Mouse (Mus musculus): ENCODE results near the gene Hps5.
"Not testable (repeated sequence)": the region's sequence is repeated elsewhere in the genome, so short reads cannot be mapped to it uniquely, and the experiment has no call there.

Gene Hps5

DNA sequence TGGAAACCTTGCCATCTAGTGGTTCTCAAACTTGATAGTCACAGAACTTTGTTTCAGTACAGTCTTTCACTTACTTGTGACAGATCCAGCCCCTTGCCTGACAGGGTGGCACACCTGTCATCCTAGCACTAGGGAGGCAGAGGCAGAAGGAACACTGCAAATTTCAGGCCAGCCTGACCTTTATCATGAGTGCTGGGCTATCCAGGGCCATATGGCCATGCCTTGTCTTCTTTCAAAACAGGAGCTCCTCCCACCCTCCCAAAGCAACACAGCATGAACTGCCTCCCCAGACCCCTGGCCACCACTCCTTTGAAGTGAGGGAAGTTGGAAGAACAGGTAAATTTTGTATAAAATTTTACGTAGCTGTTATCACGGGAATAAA, 31.9 kb upstream of the Hps5 start:
- DNase-seq (ENCODE audit: low read depth, low spot score) = no peak

DNA sequence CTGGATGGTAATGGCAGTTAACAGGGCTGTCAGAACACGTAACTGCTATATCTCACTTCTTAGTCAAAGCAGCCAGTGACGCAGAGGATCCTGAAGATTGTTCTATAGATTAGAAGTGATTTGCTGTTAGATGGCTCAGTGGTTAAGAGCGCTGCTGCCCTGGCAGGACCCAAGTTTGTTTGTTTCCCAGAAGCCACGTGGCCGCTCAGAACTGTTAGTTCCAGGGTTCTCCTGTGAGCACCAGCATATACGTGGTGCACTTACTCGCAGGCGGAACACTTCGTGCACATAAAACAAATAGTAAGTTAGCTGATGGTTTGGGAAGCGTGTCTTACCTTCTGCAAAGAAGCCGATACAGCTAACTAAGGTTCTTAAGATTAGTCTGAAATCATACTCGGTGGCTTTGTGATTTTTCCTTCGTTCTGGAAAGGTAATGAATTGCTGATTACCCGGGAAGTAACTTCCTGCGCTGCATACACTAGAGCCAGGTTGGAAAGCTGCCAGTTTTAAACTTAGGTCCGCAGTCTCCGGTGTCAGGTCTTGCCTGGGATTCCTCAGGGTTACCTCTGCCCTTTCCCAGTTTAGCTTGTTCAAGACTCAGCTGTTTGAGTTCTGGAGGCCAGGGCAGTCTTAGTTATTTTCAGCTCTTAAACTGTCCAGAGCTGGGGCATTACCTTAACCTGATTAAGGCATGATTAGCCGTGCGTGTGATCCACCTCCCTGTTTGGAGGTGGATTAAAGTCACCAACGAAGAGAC, 31.4 kb upstream of the Hps5 start:
- DNase-seq (ENCODE audit: low read depth, low spot score) = no peak

DNA sequence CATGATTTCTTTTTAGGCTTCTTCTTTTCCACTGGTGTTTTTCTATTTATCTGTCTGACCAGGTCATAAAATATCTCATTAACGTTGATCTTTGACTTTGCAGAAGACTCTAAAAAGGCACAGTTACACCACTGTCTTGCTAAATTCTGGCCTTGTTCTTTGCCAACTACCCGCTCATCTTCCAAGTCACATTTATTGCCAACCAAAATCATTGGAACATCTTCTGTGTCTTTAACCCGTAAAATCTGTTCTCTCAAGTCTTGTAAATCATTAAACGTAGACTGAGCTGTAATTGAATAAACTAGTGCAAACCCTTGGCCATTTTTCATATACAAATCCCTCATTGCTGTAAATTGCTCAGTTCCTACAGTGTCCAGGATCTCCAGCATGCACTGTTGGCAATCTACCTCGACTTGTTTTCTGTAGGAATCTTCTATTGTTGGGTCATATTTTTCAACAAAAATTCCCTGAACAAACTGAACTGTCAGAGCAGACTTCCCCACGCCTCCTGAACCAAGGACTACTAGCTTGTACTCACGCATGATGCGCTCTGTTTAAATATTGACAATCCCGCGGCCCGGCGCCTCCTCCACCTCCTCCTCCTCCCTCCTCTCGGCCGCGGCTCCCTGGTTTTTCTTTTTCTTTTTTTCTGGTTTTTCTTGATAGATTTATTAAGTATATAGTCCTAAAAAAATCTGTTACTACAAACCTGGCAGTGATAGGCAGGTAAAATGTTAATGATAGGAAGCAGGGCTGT, 25.2 kb upstream of the Hps5 start:
- not testable (repeated sequence) for DNase-seq (ENCODE audit: low read depth, low spot score)

DNA sequence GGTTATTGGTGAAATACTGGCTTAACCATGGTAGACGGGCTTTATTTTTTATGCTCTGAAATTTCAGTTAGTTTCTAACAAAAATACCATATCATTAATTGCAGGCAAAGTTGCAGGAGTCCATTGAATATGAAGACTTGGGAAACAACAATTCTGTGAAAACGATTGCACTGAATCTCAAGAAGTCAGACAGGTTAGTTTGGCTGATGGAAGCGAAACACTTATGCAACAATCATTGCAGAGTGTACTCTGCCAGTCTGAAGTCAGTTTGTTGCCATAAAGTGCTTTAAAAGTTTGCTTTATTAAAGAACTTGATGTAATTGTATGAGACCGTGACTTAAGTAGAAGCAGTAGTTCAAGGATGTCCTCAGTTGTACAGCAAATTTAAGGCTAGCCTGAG, 18.1 kb upstream of the Hps5 start:
- no peak for DNase-seq (ENCODE audit: low read depth, low spot score)

DNA sequence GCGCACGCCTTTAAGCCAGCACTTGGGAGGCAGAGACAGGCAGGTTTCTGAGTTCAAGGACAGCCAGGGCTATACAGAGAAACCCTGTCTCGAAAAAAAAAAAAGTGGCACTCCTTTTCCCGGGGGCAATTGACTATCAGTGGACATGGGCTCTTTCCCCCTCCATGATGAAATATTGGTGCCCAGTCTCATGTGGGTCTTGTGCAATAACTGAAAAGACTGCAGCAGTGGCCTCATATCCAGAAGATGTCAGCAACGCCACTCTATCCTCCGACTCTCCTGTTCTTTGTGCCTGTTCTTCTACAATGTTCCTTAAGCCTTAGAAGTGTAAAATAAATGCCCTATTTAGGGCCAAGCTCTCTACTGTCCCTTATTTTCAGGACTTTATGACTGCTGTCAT, 14.5 kb upstream of the Hps5 start:
- DNase-seq (ENCODE audit: low read depth, low spot score) = no peak

DNA sequence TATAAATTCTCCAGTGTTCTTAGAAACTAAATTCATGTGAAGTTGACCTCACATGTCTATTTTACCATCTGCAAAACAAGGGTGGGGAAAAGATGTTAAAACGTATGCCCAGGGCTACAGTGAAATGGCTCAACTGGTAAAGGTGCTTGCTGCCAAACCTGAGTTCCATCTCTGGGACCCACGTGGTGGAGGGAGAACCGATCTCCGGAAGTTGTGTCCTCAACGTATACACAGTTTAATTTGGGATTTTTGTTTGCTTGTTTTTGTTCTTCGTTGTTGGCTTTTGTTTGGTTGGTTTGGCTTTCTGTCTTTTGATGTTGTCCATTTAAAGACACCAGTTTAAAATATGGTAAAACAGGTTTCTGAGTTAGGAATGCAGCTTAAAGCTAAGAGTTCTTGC, 915 bp upstream of the Hps5 start:
- DNase-seq (ENCODE audit: low read depth, low spot score) = no peak

DNA sequence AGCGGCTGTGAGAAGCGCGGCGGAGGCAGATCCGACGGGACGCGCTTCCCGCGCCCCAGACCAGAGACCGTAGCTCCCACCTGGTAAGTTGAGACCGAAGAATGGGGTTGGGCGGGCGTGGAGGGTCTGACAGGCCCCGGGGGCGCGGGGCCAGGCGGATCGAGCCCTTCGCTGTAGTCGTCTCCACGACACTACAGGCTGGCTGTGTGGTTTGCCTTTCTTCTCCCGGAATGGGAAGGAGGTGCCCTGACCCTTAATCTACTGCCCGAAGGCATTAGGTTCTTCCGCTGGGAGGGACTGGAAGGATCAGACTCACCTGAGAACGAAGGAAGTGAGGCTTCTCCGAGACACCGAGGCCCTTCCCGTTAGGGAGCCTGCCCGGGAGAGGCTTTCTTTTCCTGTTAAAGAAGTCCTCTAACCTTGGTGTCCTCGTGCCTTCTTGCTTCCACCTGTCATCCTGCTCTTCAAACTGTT, 379 bp upstream of the Hps5 start:
- DNase-seq (ENCODE audit: low read depth, low spot score) = no peak

DNA sequence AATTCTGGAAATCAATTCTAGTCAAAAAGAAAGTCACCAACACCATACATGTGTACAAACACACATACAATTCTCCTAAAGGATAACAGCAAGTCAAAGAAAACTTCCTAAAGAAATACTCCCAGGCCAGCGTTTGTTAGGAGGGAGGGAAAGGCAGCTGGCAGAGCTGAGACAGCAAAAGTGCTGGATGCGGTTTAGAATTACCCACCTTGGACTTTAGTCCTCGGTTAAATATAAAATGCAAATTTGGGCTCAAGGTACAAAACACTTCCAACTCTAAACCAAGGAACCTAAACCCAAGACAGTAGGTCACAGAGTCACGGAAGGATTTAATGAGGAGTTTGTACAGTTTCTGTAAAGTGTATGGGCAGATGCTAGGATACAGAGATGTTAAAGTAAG, 2.0 kb downstream of the Hps5 start:
- DNase-seq (ENCODE audit: low read depth, low spot score) = no peak

DNA sequence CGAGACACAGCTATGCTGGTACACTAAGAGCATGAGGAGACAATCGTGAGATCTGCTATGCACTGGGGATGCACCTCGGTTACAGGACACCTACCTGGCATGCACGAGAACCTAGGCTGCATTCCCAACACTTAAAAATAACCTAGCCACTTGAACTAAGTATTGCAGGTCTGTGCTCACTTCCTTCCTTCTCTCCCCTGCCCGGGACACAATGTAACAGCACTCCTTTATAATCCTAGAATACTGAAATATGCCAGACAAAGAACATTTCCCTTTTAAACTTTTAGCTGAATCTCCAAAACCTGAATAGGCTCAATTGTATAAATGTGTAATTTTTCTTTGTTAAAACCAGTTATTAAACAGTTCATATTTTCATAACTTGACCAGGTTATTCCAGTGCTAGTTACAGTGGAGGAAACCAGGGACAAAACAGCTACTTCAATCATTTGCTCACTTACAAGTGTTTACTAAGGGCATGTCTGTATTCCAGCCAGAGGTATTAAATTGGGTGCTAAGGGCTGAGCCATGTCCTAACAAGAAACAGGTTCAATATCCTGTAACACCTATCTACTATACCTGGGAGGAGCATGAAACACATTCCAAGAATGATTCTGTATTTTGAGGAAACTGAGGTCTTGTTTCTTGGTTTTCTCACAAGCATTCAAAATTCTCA, 6.6 kb downstream of the Hps5 start:
- DNase-seq (ENCODE audit: low read depth, low spot score) = no peak

DNA sequence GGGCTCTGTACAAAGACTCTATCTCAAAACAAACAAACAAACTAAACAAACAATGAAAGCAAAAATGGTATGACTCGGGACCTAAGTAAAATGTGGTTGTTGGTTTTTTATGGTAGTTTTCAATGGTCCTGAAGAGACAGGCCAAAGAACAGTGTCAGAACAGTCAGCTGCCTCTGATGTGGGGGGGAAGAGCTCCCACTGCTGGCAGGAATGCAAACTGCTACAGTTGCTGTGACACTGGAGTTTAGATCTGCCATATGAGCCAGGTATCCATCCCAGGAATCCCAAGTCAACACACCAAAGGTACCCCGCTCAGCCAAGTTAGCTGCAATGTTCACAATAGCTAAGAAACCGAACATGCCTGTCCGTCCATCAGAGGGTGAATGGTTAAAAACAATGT, 25.2 kb downstream of the Hps5 start:
- peak; percentile 77 for DNase-seq (ENCODE audit: low read depth, low spot score)

DNA sequence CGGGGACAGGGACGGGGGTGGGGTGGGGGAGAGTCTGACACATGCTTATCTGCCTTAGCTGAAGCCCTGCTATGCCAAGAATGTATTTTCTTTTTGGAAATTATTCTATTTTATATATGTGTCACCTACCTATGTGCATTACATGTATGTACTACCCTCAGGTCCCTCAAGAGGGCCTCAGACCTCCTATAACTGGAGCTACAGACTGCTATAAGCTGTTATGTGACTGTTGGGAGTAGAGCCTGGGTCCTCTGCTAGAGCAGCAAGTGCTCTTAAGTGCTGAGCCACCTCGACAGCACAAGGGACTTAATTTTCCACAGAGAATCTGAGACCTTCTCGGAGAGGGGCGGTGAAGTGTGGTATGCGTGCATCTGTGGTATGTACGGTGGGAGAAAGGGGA, 27.4 kb downstream of the Hps5 start:
- DNase-seq (ENCODE audit: low read depth, low spot score) = no peak

DNA sequence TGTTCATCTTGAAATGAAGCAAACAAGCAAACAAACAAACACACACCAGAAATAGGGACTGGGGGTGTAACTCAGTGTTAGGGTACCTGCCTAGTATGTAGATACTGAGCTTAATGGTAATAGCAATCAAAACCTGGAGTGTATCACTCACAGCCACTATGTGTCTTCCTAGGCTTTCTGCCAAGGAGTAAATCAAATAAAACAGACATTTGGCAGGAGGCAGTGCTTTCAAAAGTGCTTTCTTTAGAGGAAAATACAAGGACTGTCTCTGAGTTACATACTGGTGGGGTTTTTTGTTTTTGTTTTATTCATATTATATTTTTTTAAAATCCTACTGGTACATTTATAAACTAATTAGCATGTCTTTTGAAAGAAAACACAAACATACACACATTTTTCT, 28.5 kb downstream of the Hps5 start:
- DNase-seq (ENCODE audit: low read depth, low spot score) = no peak

DNA sequence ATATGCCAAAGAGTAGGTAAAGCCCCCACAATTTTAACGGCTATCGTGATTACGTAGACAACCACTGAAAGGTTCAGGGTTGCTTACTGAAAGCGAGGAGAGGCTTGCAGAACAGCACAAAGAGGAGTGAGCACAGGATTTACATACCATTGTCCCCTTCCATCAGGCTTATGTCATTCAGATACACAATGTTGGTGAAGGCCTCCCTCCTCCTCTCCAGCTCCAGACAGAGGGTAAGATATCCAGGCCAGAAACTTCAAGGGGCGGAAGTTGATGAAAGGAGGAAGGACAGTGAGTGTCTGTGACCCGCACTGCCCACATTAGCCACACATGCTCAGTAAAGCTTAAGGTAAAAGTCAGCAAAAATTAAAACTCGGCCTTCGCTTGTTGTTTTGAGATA, 31.2 kb downstream of the Hps5 start:
- no peak for DNase-seq (ENCODE audit: low read depth, low spot score)

DNA sequence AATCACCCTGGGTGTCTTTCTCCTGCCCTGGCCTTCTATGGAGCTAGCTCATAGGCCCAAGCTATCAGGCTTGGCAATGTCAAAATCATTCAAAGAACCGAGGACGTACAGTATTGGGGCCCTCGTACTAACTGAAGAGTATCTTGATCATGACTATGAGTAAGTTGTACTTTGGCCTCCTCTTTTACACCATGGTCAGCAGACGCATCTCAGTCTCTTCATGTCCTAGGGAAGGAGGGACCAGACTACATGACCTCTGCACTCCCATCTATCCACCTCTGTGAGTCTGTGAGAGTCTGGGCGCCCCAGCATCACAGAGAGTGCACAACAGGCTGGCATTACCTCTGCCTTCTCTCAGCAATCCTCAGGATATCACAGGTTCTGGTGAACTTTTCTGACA, 33.3 kb downstream of the Hps5 start:
- DNase-seq (ENCODE audit: low read depth, low spot score) = no peak

DNA sequence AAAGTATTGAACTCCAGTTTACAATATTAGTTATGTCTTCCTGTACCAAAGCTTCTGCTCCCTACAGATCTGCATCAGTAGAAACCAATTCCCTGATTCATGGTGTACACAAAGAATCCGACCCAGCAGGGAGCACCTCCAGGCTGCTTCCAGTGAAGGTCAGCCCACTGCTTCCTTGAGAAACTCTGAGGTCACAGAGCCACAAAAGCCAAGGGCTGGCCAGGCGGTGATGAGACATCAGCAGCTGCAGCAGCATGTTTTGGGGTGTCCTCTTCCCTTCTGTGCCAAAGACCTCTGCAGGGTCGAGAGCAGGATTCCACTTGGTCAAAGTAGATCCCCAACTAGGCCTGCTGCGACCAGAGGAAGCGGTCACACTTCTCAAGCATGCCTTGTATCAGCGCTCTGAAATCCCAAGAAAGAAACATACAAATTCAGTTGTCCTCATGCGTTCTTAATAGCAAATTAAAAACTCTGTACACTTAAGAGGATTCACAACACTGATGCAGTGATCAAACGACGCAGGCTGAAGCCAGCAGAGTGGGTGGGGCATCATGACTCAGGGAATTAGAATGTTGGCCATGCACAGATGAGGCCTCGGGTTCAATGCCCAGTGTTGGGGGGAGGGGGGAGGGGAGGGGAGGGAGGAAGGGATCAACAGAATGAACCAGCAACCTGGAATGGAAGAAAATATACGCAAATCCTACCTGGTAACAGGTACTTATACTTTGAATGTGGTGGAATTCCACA, 34.6 kb downstream of the Hps5 start:
- DNase-seq (ENCODE audit: low read depth, low spot score) = no peak

DNA sequence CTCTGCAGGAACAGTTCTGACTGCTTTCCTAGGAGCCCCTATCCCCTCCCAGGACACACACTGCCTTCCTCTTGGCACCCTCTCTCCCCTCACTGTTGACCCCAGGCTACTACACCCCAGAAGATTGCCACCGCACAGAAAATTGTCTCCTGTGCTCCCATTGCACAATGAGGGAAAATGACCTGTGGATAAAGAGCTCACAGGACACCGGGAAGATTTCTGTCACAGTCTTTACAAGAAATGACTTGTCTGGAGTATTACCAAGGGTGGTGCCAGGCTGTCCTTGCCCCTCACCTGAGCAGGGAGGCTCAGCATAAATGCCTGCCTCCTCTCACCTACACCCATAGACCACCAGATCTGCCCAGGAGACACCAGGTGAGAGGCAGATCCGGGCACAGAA, 44.4 kb downstream of the Hps5 start, which contains the start of gene Saa2:
Gene Saa2, plus strand, starts transcription at position 301 of the 400 bp plus-strand sequence.
- no peak for DNase-seq (ENCODE audit: low read depth, low spot score)

DNA sequence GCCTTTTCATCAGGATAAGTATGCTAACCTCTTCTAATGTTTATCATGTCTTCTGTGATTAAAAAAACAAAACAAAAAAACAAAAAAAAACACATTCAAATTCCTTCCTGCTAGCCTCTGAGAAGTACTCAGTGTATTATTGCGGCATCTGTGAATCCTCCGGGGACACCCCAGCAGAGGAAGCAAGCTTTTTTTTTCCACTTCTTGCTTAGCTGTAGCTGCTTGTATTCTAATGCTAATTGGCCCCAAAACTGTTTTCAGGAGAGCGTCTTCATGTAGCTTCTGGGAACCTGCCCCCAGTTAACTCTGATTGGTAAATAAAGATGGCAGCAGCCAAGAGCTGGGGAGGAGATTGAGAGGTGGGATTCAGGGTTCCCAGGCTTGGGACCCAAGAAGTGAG, 47.4 kb downstream of the Hps5 start:
- DNase-seq (ENCODE audit: low read depth, low spot score) = no peak

DNA sequence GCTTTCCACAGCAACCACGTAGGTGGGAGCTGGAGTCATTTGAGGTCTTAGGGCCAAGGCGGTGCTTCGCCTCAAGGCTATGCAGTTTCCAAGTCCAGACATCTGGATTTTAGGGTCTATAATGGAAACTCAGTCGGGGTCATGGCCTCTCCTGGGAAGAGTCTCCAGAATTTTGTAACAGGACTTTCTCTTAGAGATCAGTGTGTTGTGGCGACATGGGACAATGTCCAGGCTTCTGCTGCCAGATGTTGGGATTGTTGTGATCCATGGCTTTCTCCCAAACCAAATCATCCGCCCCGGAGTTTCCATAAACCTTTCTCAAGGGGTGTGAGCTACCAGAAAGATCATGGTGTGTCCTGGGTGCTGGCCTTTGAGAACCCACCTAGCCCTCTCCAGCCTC, 49.5 kb downstream of the Hps5 start:
- DNase-seq (ENCODE audit: low read depth, low spot score) = no peak

DNA sequence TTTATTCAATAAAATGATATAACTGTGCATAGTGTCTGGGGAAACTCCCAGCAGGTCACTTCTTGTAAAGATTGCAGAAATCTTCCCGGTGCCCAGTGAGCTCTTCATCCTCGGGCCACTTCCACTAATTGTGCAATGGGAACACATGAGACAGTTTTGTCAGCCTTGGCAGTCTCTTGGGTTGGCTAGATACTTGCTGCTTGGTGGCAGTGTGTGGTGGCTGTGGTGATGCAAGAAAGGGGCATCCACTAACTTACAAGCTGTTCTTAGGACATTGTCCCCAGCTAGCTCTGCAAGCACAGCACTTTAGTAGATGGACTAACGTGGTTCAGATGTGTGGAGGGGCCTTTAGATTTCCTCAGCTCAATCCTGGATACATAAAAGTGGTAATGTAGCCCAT, 50.0 kb downstream of the Hps5 start:
- DNase-seq (ENCODE audit: low read depth, low spot score) = no peak

DNA sequence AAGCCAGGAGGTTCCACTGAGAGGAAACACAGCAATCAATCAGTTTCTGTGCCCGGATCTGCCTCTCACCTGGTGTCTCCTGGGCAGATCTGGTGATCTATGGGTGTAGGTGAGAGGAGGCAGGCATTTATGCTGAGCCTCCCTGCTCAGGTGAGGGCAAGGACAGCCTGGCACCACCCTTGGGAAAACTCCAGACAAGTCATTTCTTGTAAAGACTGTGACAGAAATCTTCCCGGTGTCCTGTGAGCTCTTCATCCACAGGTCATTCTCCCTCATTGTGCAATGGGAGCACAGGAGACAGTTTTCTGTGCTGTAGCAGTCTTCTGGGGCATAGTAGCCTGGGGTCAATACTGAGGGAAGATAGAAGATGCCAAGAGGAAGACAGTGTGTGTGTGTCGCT, 53.0 kb downstream of the Hps5 start, which contains the start of gene Saa1:
Gene Saa1, minus strand, starts transcription at position 101 of the 400 bp plus-strand sequence.
- not testable (repeated sequence) for DNase-seq (ENCODE audit: low read depth, low spot score)

DNA sequence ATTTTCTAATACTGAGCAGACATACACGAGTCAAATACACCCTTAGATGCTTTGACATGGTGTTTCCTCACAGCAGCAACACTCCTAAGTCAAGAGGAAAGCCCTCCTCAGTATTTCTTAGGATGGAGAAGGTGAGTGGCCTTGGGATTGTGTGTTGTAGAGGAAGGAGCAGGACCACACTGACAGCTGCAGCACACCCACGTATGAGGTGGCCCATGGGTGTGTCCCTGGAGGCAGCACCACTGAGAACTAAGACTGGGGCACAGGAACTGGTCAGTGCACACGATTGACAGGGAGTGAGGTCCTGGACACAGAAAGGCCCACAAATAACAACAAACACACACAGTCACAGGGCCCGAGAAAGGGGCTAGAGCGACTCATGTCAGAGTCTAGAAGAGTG, 55.8 kb downstream of the Hps5 start:
- not testable (repeated sequence) for DNase-seq (ENCODE audit: low read depth, low spot score)
